Mouse (Mus musculus) liver, postnatal 0 days (tissue): ENCODE measurements around the gene Denr. TPM values are rescaled to one million over a fixed set of nuclear protein-coding genes. Genes with fewer than 3 reads are reported as not detected.

Experiments
- ATAC-seq: fragments of 200-750 bp; cut with Nextera tagmentation; 2 replicates; pipeline ENCODE4 v1.8.0; 2017; ENCODE audit warnings: mild to moderate bottlenecking, moderate library complexity
- DNase-seq: peaks from one replicate; pipeline ENCODE4 v3.0.0-alpha.2; 2016
- H3K27ac ChIP-seq: fragments of 300-500 bp; sonication (generic); 2 replicates; pipeline ENCODE4 v1.5.1; 2014; ENCODE audit warnings: antibody characterized with exemption, moderate library complexity, mild to moderate bottlenecking, low read depth
- H3K27me3 ChIP-seq: fragments of 300-500 bp; sonication (generic); 2 replicates; pipeline ENCODE4 v1.6.1; 2014; ENCODE audit warnings: low read length, control low read depth, mixed read lengths; ENCODE audit not compliant: insufficient read depth
- H3K36me3 ChIP-seq: fragments of 300-500 bp; sonication (generic); replicated peaks from 2 replicates; pipeline ENCODE4 v1.6.1; 2014; ENCODE audit warnings: mild to moderate bottlenecking, control low read depth, low read length, moderate library complexity, mixed read lengths; ENCODE audit not compliant: insufficient read depth
- H3K4me1 ChIP-seq: fragments of 300-500 bp; sonication (generic); 2 replicates; pipeline ENCODE4 v1.6.1; 2014; ENCODE audit warnings: antibody characterized with exemption, mild to moderate bottlenecking, control low read depth; ENCODE audit not compliant: insufficient read depth
- H3K4me2 ChIP-seq: fragments of 300-500 bp; sonication (generic); 2 replicates; pipeline ENCODE4 v1.6.1; 2014; ENCODE audit warnings: low read depth, mild to moderate bottlenecking, low read length, moderate library complexity, mixed read lengths
- H3K4me3 ChIP-seq: fragments of 300-500 bp; sonication (generic); 2 replicates; pipeline ENCODE4 v1.5.1; 2014; ENCODE audit warnings: low read depth, low read length
- H3K9ac ChIP-seq: fragments of 300-500 bp; sonication (generic); replicated peaks from 2 replicates; pipeline ENCODE4 v1.6.1; 2014; ENCODE audit warnings: mild to moderate bottlenecking, moderate library complexity
- H3K9me3 ChIP-seq: fragments of 300-500 bp; sonication (generic); 2 replicates; pipeline ENCODE4 v1.6.1; 2016; ENCODE audit warnings: mild to moderate bottlenecking, control low read depth, low read length, mixed read lengths
- CTCF ChIP-seq: sonication (generic); IDR thresholded peaks from 2 replicates; pipeline ENCODE4 v1.5.1; 2016; ENCODE audit warnings: antibody characterized with exemption, low read depth
- EP300 ChIP-seq: IDR thresholded peaks from 2 replicates; pipeline ENCODE4 v1.6.1; 2016; ENCODE audit warnings: antibody characterized with exemption, low read depth, mild to moderate bottlenecking
- WGBS: fragments of 180-500 bp; shearing (Covaris S2); extraction: QIAGEN DNeasy Blood & Tissue Kit; methylation state at CpG from one replicate; pipeline ENCODE4 v1.1.7; 2014; ENCODE audit not compliant: insufficient replicate concordance; 5-methylcytosine and 5-hydroxymethylcytosine counted together
- polyA plus RNA-seq: library from polyadenylated mRNA; unstranded; fragments of >200 nt; fragmentation: Nextera tagmentation; extraction: Ambion mirVana; gene quantifications from 2 replicates; pipeline ENCODE4 v1.2.1, GENCODE M21; 2015

The Denr gene
- polyA plus RNA-seq, 1 experiment from 2014 or later: 54.1 TPM

- Histone ChIP-seq H3K4me3 (no peak overlapping the region), H3K4me2 (no peak overlapping the region), H3K4me1 (0 out of 2 replicates have a peak, but pooled peaks cover 4% of the 10 kb centered on the region), H3K9me3 (no peaks in the 10 kb centered on the region), H3K27me3 (no peaks in the 10 kb centered on the region), H3K9ac (no peak overlapping the region), H3K27ac (no peak overlapping the region), H3K36me3 (no peaks in the 10 kb centered on the region)
- WGBS: 87% methylated on average over 4 of the region's 4 CpGs
- DNase-seq (no peak), ATAC-seq (no peak)
- TF ChIP-seq CTCF (no peak), EP300 (no peak)
Observed at GRCm38 (mm10) chr5:123869615-123870014, 37.4 kb upstream of the Denr start.

DNA sequence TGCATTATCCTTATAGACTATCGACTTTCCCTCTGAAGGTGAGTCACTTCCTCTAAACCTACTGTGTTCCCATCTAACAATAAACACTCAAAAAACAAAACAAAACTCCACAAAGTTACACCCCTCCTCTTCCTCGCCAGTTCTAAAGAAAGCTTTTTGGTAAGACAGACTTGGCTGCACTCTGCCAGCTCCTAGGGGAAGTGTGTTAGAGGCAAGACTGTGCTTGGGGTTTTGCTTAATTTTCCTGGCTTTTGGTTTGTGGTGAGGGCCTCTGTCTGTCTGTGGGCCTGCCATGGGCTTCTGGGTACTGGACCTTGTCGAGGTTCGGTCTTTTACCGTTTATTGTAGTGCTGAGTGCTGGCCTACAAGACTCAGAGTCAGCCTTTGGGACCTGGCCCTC, 32.8 kb upstream of the Denr start:
- Histone ChIP-seq H3K4me2 (no peak overlapping the region), H3K36me3 (no peaks in the 10 kb centered on the region), H3K27me3 (0 out of 2 replicates have a peak, but pooled peaks cover 3% of the 10 kb centered on the region), H3K4me1 (no peaks in the 10 kb centered on the region), H3K9ac (no peak overlapping the region), H3K27ac (no peak overlapping the region), H3K4me3 (no peak overlapping the region), H3K9me3 (no peaks in the 10 kb centered on the region)
- 52% methylated on average over 5 of the region's 5 CpGs for WGBS
- DNase-seq: no peak
- TF ChIP-seq EP300 (no peak), CTCF (no peak)
- ATAC-seq: no peak

DNA sequence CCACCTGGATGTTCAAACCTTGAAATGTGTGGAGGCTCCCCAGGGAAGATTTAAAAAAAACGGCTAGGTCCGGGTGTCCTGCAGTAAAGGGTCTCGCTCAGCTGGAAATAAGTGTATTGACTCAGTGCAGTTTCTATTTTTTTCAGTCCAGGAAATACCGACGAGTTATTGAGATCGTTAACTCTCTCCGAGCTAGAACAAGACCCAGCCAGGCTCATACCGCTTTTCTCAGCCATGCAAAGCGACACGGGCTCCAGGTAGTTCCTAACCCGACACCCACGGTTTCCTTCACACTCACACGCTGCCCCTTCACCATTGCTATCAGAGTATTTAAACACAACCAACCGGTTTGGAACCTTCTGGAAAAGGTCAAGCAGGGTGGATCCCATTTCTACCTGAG, 28.9 kb upstream of the Denr start:
- no peaks in the 10 kb centered on the region for H3K36me3 ChIP-seq
- no peak overlapping the region for H3K9ac ChIP-seq
- no peaks in the 10 kb centered on the region for H3K4me1 ChIP-seq
- 36% methylated on average over 14 of the region's 14 CpGs for WGBS
- H3K27me3 ChIP-seq: 0 out of 2 replicates have a peak, but pooled peaks cover 10% of the 10 kb centered on the region
- H3K4me3 ChIP-seq: no peak overlapping the region
- TF ChIP-seq CTCF (no peak), EP300 (no peak)
- H3K9me3 ChIP-seq: no peaks in the 10 kb centered on the region
- H3K27ac ChIP-seq: no peak overlapping the region
- ATAC-seq (no peak), DNase-seq (no peak)
- peak overlapping the region; percentile 13; the same call in 1 of the 2 replicates for H3K4me2 ChIP-seq

DNA sequence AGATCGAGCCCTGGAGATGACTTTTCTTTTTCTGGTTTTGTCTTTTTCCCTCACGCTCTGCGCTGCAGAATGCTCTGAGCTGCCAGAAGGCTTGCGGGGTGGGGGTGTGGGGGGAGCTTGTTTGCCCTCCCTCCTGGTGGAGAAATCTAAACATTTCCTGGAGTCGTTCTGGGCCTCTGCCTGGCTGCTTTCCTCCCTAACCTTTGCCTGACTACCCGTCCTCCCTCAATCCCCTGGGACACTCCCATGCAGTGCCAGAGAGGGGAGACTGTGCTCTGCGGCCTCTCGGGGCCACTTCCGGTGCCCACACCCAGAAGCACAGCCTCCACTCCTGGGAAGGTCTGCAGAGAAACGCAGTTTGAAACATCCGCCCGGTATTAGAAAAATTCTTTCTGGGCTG, 27.0 kb upstream of the Denr start, which contains the start of gene Hcar1:
Hcar1 (minus strand) TSS at position 93 of the 400 bp plus-strand sequence.
- Histone ChIP-seq H3K4me1 (no peaks in the 10 kb centered on the region), H3K27ac (0 out of 2 replicates have a peak within 1 kb of the TSS, but pooled peaks have one; percentile 3), H3K4me2 (peak within 1 kb of the TSS; percentile 38), H3K9ac (no peak within 1 kb of the TSS), H3K36me3 (no peaks in the 10 kb centered on the region), H3K27me3 (0 out of 2 replicates have a peak, but pooled peaks cover 10% of the 10 kb centered on the region), H3K4me3 (no peak within 1 kb of the TSS), H3K9me3 (no peaks in the 10 kb centered on the region)
- WGBS: 47% methylated on average over 12 of the region's 12 CpGs
- TF ChIP-seq EP300 (no peak), CTCF (no peak)
- no peak for ATAC-seq
- DNase-seq: no peak

DNA sequence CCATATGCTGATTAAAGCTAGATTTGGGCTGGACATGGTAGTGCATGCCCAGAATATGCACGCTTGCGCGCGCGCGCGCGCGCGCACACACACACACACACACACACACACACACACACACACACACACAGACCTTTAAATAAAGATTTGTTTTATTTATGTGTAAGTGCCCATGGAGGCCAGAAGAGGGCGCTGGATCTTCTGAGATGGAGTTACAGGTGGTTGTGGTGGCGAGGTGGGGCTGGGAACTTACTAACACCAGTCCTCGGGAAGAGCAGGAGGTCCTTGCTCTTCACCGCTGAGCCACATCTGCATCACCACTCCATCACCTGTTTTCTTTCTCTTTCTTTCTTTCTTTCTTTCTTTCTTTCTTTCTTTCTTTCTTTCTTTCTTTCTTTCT, 26.2 kb upstream of the Denr start:
- H3K4me2 ChIP-seq: no peak overlapping the region
- H3K4me1 ChIP-seq: no peaks in the 10 kb centered on the region

GRCm38 (mm10) chr5:123883891-123884290, 23.1 kb upstream of the Denr start:
- Histone ChIP-seq H3K27me3 (0 out of 2 replicates have a peak, but pooled peaks cover 7% of the 10 kb centered on the region), H3K36me3 (no peaks in the 10 kb centered on the region), H3K9me3 (no peaks in the 10 kb centered on the region), H3K9ac (no peak overlapping the region), H3K4me1 (no peaks in the 10 kb centered on the region), H3K27ac (no peak overlapping the region), H3K4me2 (no peak overlapping the region), H3K4me3 (no peak overlapping the region)
- no peak for TF ChIP-seq EP300
- 67% methylated on average over 7 of the region's 7 CpGs for WGBS
- no peak for DNase-seq
- no peak for ATAC-seq

More for the DNA sequence above, 26.2 kb upstream of the Denr start:
- peak; percentile 30; the same call in 1 of the 2 replicates for TF ChIP-seq CTCF
- no peak for TF ChIP-seq EP300
- H3K27me3 ChIP-seq: 0 out of 2 replicates have a peak, but pooled peaks cover 10% of the 10 kb centered on the region
- no peak overlapping the region for H3K4me3 ChIP-seq
- H3K27ac ChIP-seq: no peak overlapping the region
- no peak overlapping the region for H3K9ac ChIP-seq
- H3K36me3 ChIP-seq: no peaks in the 10 kb centered on the region
- DNase-seq (no peak), ATAC-seq (no peak)
- WGBS: 84% methylated on average over 14 of the region's 14 CpGs
- no peaks in the 10 kb centered on the region for H3K9me3 ChIP-seq
